Mouse (Mus musculus) stomach, embryonic 14.5 days (tissue): ENCODE measurements around the gene Olfr1386. TPM values are rescaled to one million over a fixed set of nuclear protein-coding genes. Genes with fewer than 3 reads are reported as not detected.
"Not testable (repeated sequence)": the region's sequence is repeated elsewhere in the genome, so short reads cannot be mapped to it uniquely, and the experiment has no call there.

Experiments used
- ATAC-seq: fragments of 200-750 bp; cut with Nextera tagmentation; 2 replicates; pipeline ENCODE4 v1.8.0; 2017; ENCODE audit warnings: low read depth, moderate TSS enrichment; ENCODE audit not compliant: insufficient number of reproducible peaks, insufficient read depth, low FRiP score
- H3K27ac ChIP-seq: fragments of 300-500 bp; sonication (generic); 2 replicates; pipeline ENCODE4 v1.5.1; 2014; ENCODE audit warnings: mild to moderate bottlenecking, low read length, moderate library complexity, mixed read lengths
- H3K27me3 ChIP-seq: fragments of 300-500 bp; sonication (generic); 2 replicates; pipeline ENCODE4 v1.6.1; 2014; ENCODE audit warnings: low read length, control low read depth, mixed read lengths; ENCODE audit not compliant: control insufficient read depth, insufficient read depth
- H3K36me3 ChIP-seq: fragments of 300-500 bp; sonication (generic); 2 replicates; pipeline ENCODE4 v1.6.1; 2014; ENCODE audit warnings: mild to moderate bottlenecking, control low read depth, low read length, moderate library complexity, mixed read lengths; ENCODE audit not compliant: control insufficient read depth, insufficient read depth
- H3K4me1 ChIP-seq: fragments of 300-500 bp; sonication (generic); 2 replicates; pipeline ENCODE4 v1.6.1; 2014; ENCODE audit warnings: low read length, control low read depth, mixed read lengths; ENCODE audit not compliant: control insufficient read depth, insufficient read depth
- H3K4me2 ChIP-seq: fragments of 300-500 bp; sonication (generic); replicated peaks from 2 replicates; pipeline ENCODE4 v1.6.1; 2014; ENCODE audit warnings: low read depth, low read length, control low read depth
- H3K4me3 ChIP-seq: fragments of 300-500 bp; sonication (generic); 2 replicates; pipeline ENCODE4 v1.5.1; 2014; ENCODE audit warnings: low read depth, low read length, control low read depth
- H3K9ac ChIP-seq: fragments of 300-500 bp; sonication (generic); replicated peaks from 2 replicates; pipeline ENCODE4 v1.6.1; 2014; ENCODE audit warnings: low read depth, mild to moderate bottlenecking, control low read depth, low read length, moderate library complexity, mixed read lengths
- H3K9me3 ChIP-seq: fragments of 300-500 bp; sonication (generic); 2 replicates; pipeline ENCODE4 v1.6.1; 2016; ENCODE audit warnings: low read depth, low read length, control low read depth; ENCODE audit not compliant: control insufficient read depth
- WGBS: fragments of 180-500 bp; shearing (Covaris S2); extraction: QIAGEN DNeasy Blood & Tissue Kit; methylation state at CpG from one replicate; pipeline ENCODE4 v1.1.7; 2014; 5-methylcytosine and 5-hydroxymethylcytosine counted together
- polyA plus RNA-seq: library from polyadenylated mRNA; unstranded; fragments of >200 nt; fragmentation: Nextera tagmentation; extraction: Ambion mirVana; gene quantifications from 2 replicates; pipeline ENCODE4 v1.2.1, GENCODE M21; 2014

Gene Olfr1386
- polyA plus RNA-seq: not detected in 2 replicates

GRCm38 (mm10) chr11:49464746-49465145, at the start of gene Olfr1386:
Gene Olfr1386, plus strand, starts transcription at chr11:49465046.
- not testable (repeated sequence) for H3K9ac ChIP-seq, H3K4me2 ChIP-seq, H3K27ac ChIP-seq, H3K27me3 ChIP-seq, ATAC-seq, H3K9me3 ChIP-seq, H3K4me1 ChIP-seq, H3K4me3 ChIP-seq, H3K36me3 ChIP-seq
- 83% methylated on average over 3 of the region's 3 CpGs for WGBS

- no peak within 1 kb of the TSS for H3K4me2 ChIP-seq
- ATAC-seq: no peak
- H3K4me3 ChIP-seq: no peak within 1 kb of the TSS
- H3K4me1 ChIP-seq: no peaks in the 10 kb centered on the region
- H3K27me3 ChIP-seq: no peaks in the 10 kb centered on the region
- H3K9me3 ChIP-seq: no peaks in the 10 kb centered on the region
- no peak within 1 kb of the TSS for H3K9ac ChIP-seq
- 87% methylated on average over 2 of the region's 2 CpGs for WGBS
- no peak within 1 kb of the TSS for H3K27ac ChIP-seq
- no peaks in the 10 kb centered on the region for H3K36me3 ChIP-seq
Observed at GRCm38 (mm10) chr11:49422767-49423166, 42.1 kb upstream of the Olfr1386 start, which contains the start of gene Olfr1389. Gene Olfr1389, plus strand, starts transcription at chr11:49423067.

- Histone ChIP-seq H3K4me2 (no peak overlapping the region), H3K27ac (no peak overlapping the region), H3K27me3 (no peaks in the 10 kb centered on the region), H3K9me3 (no peaks in the 10 kb centered on the region), H3K9ac (no peak overlapping the region), H3K4me1 (no peaks in the 10 kb centered on the region), H3K36me3 (no peaks in the 10 kb centered on the region), H3K4me3 (no peak overlapping the region)
- no peak for ATAC-seq
- WGBS: 83% methylated on average over 1 of the region's 1 CpGs
Observed at GRCm38 (mm10) chr11:49425257-49425927, 39.5 kb upstream of the Olfr1386 start.

GRCm38 (mm10) chr11:49429641-49430040, 35.2 kb upstream of the Olfr1386 start:
- Histone ChIP-seq H3K4me2 (no peak overlapping the region), H3K9ac (no peak overlapping the region), H3K4me3 (no peak overlapping the region), H3K4me1 (no peaks in the 10 kb centered on the region), H3K36me3 (no peaks in the 10 kb centered on the region), H3K27me3 (no peaks in the 10 kb centered on the region), H3K27ac (no peak overlapping the region), H3K9me3 (no peaks in the 10 kb centered on the region)
- ATAC-seq: no peak
- WGBS: 87% methylated on average over 2 of the region's 2 CpGs

GRCm38 (mm10) chr11:49436411-49436810, 28.4 kb upstream of the Olfr1386 start, which contains the start of gene Olfr1388:
Gene Olfr1388, plus strand, starts transcription at chr11:49436624.
- no peak for ATAC-seq
- no peak within 1 kb of the TSS for H3K9ac ChIP-seq
- WGBS: 58% methylated on average over 3 of the region's 3 CpGs
- H3K4me3 ChIP-seq: no peak within 1 kb of the TSS
- no peaks in the 10 kb centered on the region for H3K9me3 ChIP-seq
- H3K27ac ChIP-seq: no peak within 1 kb of the TSS
- H3K27me3 ChIP-seq: no peaks in the 10 kb centered on the region
- H3K36me3 ChIP-seq: no peaks in the 10 kb centered on the region
- H3K4me2 ChIP-seq: no peak within 1 kb of the TSS
- no peaks in the 10 kb centered on the region for H3K4me1 ChIP-seq

- no peak for ATAC-seq
- WGBS: 80% methylated on average over 1 of the region's 1 CpGs
- no peaks in the 10 kb centered on the region for H3K27me3 ChIP-seq
Observed at GRCm38 (mm10) chr11:49455043-49455442, 9.8 kb upstream of the Olfr1386 start, which contains the start of gene Olfr1387. Gene Olfr1387, plus strand, starts transcription at chr11:49455343.

GRCm38 (mm10) chr11:49485973-49486372, 21.1 kb downstream of the Olfr1386 start:
- no peaks in the 10 kb centered on the region for H3K27me3 ChIP-seq
- H3K9me3 ChIP-seq: no peaks in the 10 kb centered on the region
- no peaks in the 10 kb centered on the region for H3K36me3 ChIP-seq
- no peak overlapping the region for H3K9ac ChIP-seq
- H3K27ac ChIP-seq: no peak overlapping the region
- no peak overlapping the region for H3K4me2 ChIP-seq
- no peaks in the 10 kb centered on the region for H3K4me1 ChIP-seq
- H3K4me3 ChIP-seq: no peak overlapping the region
- ATAC-seq: no peak
- WGBS: 26% methylated on average over 4 of the region's 4 CpGs

More at GRCm38 (mm10) chr11:49455043-49455442, 9.8 kb upstream of the Olfr1386 start, which contains the start of gene Olfr1387:
- Histone ChIP-seq H3K9ac (no peak within 1 kb of the TSS), H3K4me1 (no peaks in the 10 kb centered on the region), H3K4me3 (no peak within 1 kb of the TSS), H3K36me3 (no peaks in the 10 kb centered on the region), H3K27ac (no peak within 1 kb of the TSS), H3K9me3 (no peaks in the 10 kb centered on the region), H3K4me2 (no peak within 1 kb of the TSS)

- H3K4me2 ChIP-seq, H3K4me1 ChIP-seq, H3K27ac ChIP-seq, H3K36me3 ChIP-seq, H3K4me3 ChIP-seq, H3K9me3 ChIP-seq, ATAC-seq, H3K27me3 ChIP-seq, H3K9ac ChIP-seq: not testable (repeated sequence)
- 78% methylated on average over 1 of the region's 1 CpGs for WGBS
Observed at GRCm38 (mm10) chr11:49488770-49489169, 23.9 kb downstream of the Olfr1386 start, which contains the start of gene Olfr1385. Gene Olfr1385, plus strand, starts transcription at chr11:49489070.
